Mouse (Mus musculus): ENCODE results near the gene Fmnl2. TPM values are rescaled to one million over a fixed set of nuclear protein-coding genes. Genes with fewer than 3 reads are reported as not detected.

Fmnl2 gene
- polyA plus RNA-seq, 1 experiment: 0.77 TPM

DNA sequence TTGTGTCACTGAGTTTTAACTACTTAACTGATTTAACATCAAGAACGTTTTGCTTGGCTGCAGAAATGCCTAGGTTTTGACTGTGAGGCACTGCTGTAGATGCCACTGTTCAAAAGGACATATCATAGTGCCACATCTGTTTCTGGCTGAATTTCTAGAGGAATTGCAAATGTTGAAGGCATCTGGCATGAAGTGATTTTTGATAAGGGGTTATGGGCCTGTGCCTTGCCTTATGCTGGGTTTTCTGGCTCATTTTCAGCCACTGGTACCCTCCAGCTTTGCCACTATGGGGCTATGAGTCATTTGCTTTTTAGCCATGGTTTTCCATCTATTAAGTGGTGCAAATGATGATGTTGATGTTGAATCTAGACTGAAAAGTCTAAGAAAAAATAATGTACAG, 117.1 kb downstream of the Fmnl2 start:
- no peak for DNase-seq (ENCODE audit: low read depth, low spot score)
- WGBS: 71% methylated on average over 1 of the region's 1 CpGs

DNA sequence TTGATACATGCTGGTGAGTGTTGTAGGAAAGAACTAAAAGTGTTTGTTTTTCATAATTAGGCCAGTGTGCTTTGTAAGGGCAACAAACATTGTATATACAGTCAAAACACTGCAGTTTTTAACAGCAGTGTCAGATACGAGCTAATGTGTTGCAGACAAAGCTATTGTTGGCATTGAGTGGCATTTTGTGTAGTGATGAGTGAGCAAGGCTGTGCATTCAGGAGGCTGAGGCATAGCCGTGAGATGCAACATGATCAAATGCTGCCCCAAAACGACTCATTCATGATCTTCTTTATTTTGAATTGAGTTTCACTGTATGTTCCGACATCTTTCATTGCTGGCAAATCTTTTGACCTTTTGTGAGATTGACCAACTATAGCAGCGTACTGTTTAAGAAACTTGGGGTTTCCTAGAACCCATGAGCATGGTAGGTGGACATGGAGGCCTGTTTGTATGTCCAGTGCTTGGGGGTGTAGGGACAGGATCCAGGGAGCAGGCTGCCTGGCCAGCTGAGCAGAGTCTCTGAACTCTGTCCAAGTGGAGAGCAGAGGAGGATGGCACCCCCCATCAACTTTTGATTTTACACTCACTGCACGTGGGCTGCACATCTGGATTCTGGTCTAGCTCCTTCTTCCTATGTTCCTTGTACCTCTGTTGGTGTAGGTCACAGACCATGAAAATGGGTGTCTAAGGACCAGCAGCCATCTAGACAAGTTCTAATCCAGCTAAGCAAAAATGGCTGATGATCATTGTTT, 120.4 kb downstream of the Fmnl2 start:
- WGBS: 90% methylated on average over 6 of the region's 6 CpGs

DNA sequence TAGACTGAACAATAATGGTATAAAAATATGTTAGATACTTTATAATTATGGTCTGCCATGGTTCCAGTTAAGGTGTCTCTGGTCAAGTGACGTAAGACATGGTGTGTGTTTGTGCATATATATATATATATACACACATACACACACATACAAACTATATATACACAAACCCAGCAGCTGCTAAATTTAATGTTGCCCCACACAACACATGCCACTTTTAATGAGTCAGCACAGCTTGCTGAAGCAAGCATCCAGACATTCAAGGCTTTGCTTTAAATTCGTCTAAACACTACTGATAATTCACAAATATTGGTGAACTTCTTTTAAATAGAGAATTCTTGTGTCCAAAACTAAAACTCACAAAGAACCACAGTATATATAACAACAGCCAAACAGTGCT, 121.1 kb downstream of the Fmnl2 start:
- 51% methylated on average over 2 of the region's 2 CpGs for WGBS

More for the DNA sequence above, 120.4 kb downstream of the Fmnl2 start:
- DNase-seq (ENCODE audit: low read depth, low spot score): no peak

DNA sequence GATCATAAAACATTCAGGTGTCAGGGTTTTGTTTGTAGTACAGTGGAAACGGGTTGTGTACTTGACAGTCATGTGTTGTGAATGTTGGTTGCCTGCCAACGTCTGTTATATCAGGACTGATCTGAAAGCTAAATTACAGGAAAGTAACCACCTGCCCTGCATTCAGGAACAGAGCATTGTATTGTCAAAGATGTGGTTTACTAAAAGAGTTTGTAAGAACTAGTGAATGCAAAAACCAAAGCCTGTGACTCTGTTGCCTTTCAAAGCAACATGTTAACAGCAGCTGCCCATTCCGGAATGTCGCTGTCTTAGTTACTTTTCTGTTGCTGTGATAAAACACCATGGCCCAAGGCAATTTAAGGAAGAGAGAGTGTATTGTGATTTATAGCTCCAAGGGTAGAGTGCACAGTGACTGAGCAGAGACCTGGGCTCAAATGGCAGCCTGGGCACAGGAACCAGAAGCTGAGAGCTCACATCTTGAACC, 121.7 kb downstream of the Fmnl2 start:
- peak; percentile 76 for DNase-seq (ENCODE audit: low read depth, low spot score)
- 9% methylated on average over 4 of the region's 4 CpGs for WGBS

More for the DNA sequence above, 121.1 kb downstream of the Fmnl2 start:
- DNase-seq (ENCODE audit: low read depth, low spot score): no peak

DNA sequence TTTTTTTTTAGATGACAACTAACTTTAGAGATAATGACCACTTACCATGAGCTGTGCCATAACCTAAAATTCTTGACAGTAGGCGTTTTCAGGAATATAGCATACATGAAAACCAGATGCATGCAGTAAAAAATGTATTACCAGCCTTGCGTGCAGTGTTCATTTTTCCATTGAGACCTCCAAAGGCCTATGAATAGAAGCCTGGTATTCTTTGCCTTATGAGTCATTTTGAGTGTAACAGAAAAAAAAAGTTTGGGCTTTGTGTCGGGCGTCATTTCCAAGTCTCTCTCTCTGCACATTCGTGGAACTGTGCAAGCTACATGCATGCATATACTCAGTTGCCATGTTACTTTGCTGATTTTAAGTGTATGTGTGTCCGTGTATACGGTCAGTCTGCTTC, 123.5 kb downstream of the Fmnl2 start:
- 77% methylated on average over 7 of the region's 7 CpGs for WGBS
- DNase-seq (ENCODE audit: low read depth, low spot score): no peak

DNA sequence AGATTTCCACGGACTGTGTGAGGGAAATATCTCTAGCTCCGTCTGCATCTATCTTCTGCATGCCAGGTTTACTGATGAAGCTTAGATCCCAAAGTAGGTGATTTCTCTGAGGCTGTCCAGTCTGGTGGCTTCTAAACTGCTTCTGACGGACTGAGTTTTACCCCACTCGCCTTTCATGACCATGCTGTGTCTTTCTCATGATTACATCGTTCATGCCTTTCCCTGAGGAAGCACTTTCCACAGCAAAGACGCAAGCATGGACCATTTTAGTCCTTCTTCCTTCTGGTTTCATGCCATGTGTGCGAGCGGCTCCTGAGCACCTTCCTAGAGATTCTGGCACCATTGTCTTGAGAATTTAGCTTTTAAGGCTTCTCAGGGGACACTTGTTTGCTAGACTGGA, 123.9 kb downstream of the Fmnl2 start:
- no peak for DNase-seq (ENCODE audit: low read depth, low spot score)
- 85% methylated on average over 8 of the region's 8 CpGs for WGBS

DNA sequence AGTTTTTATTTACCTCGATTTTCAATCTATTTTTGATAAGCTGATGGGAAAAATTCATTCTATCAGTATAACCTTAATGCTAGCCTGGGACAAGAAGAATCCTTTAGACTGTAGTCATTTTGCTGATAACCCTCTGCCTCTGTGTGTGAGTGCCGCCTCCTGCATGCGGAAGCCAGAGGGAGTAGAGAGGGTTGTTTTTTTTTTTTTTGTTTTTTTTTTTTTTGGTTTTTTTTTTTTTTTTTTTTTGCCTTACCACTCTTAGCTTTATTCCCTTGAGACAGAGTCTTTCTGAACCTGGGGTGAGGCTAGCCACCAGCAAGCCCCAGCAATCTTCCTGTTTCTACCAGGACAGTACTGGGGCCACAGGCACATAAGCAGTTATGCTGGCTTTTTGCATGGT, 124.8 kb downstream of the Fmnl2 start:
- DNase-seq (ENCODE audit: low read depth, low spot score): no peak
- 92% methylated on average over 3 of the region's 3 CpGs for WGBS

DNA sequence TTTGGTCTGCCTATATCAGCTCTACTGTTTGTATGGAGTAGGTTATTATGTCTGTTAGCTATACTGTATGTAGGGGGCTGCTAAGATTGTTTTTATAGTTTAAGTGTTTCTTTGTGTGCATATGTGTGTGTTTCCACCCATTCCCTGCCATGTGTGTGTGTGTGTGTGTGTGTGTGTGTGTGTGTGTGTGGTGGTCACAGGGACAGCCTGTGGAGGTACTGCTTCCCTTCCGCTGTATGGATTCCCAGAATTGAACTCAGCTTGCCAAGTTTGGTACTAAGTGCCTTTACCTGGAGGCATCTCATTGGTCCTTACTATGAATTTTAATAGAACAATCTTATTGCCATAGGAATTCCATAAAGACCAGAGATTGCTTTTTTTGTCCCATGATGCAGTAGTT, 126.9 kb downstream of the Fmnl2 start:
- DNase-seq (ENCODE audit: low read depth, low spot score): no peak
- 96% methylated on average over 1 of the region's 1 CpGs for WGBS

DNA sequence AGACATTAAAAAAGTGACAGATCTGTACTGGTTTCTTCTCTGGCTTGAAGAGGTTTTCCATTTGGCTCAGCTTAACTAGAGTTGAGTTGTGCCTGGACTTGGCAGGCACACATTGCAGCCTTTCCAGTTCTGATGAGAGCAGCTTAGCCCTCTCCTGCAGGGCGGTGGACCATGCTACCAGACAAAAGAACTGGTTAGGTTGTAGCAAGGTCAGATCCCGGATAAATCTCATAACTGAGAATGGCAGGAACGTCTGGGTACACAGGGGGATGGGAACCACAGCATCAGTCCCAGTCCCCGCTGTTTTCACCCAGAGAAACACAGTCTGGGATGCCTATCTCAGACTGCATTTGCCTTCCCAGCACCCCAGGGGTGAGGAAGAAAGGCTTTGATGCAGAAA, 127.5 kb downstream of the Fmnl2 start:
- 66% methylated on average over 4 of the region's 4 CpGs for WGBS
- no peak for DNase-seq (ENCODE audit: low read depth, low spot score)

DNA sequence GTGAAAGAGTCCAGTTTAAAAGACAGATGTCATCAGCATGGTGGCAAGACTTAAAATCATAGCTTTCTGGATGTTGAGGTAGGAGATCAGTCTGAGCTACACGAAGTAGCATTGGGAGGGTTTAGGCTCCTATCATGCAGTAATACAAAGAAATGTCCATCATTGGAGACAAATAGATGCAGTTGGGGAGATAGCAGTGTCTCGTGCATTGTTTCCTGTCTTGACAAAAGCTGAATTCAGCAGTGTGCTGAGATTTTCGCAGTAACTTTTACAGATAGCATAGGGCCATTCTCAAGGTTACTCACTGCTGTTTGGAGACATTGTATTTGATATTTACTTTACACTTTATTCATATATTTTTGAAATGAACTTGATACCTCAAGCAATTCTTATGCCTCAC, 128.7 kb downstream of the Fmnl2 start:
- no peak for DNase-seq (ENCODE audit: low read depth, low spot score)

DNA sequence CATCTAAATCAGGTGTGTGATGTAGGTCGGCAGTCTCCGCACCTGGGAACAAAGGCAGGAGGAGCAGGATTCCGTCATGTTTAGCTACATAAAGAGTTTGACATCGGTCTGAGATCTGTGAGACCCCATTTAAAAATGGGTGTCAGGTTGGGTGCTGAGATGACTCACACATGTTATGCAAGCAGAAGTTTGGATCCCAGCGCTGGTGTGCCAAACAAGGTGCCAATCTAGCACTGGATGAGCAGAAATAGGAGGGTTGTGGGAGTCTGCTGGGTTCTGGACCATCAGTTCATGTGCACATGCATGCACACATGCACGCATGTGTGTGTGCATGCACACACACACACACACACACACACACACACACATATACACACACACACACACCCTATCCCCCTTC, 129.4 kb downstream of the Fmnl2 start:
- 94% methylated on average over 6 of the region's 6 CpGs for WGBS
- DNase-seq (ENCODE audit: low read depth, low spot score): no peak

More for the DNA sequence above, 128.7 kb downstream of the Fmnl2 start:
- 81% methylated on average over 3 of the region's 3 CpGs for WGBS

DNA sequence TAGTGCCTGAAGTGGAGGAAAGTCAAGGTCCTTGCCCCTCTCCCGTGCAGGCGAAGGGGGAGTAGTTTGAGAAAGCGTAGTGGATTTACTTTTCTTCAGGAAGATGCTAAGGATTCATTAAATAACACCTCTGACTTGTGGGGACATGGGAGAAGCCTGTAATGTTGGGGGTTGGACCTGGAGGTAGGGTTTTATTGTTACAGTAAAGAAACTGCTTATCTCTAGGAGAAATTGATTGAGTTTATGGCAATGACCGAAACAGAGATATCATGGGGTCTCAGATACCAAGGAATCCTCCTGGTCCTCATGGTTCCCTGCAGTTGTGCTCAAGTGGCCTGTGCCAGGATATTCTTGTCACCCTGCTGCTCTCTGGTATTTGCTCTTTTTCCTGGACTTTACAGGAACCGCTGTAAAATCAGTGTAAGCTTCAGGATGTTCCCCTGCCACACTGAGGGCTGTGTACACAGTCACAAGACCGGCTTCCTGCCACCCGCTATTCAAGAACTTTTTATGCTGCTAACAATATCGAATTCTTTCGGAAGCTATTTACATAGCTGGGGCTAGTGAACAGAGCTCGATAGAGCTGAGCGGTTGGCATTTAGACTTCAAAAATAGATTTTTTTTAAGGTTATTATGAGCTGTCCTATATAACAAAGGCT, 130.1 kb downstream of the Fmnl2 start:
- no peak for DNase-seq (ENCODE audit: low read depth, low spot score)
- 27% methylated on average over 11 of the region's 11 CpGs for WGBS

DNA sequence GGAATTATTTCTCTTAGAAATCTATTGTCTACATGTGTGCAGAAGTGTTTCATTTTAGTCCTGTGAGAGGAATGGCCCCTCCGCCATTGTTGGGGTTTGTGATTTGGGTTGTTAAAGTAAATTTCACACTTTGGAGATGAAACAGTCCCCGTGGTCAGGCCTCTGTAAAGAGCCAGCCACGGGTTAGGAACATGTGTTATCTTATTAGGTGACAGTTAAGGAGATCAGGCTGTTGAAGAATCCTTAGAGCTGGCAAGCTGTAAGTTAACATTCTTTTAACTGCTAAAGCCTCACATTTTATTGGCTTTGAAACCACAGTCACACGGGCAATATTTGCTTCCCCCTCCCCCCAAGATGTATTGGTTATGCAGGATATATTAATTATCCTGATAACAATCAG, 131.7 kb downstream of the Fmnl2 start:
- no peak for DNase-seq (ENCODE audit: low read depth, low spot score)
- 58% methylated on average over 4 of the region's 4 CpGs for WGBS

DNA sequence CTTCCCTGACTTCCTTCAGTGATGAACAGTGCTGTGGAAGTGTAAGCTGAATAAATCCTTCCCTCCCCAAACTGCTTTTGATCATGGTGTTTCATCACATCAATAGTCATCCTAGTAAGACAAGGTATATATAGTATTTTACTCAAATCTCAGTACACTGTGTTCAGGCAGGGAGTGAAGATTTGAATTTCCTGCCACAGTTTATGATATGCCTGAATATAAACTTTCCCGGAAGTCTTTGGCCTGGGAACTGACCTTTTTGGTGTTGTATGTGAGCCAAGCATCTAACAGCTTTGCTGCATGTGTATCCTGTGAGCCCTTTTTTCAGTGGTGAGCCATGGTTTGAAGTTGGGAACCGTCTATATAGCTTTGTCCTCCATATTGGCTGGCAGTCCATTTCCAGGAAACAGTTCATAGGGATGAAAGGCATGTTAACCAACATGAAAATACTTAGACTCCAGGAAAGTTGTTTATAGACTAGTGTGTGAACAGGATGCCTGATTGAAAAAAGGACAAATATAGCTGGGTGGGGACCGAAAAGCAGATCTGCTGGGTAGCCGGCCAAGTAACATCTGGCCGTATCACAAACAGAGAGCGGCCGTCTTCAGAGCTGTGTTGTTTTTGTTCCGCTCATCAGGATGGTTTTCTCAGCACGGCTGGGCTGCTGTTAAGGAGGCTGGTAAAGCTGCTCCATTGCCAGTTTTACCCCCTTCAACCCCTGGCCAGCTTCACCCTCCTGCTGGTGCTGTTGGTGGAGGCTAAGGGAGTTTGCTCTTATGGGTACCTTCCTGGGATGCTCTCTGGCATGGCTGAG, 133.4 kb downstream of the Fmnl2 start:
- 48% methylated on average over 9 of the region's 9 CpGs for WGBS
- DNase-seq (ENCODE audit: low read depth, low spot score): no peak

DNA sequence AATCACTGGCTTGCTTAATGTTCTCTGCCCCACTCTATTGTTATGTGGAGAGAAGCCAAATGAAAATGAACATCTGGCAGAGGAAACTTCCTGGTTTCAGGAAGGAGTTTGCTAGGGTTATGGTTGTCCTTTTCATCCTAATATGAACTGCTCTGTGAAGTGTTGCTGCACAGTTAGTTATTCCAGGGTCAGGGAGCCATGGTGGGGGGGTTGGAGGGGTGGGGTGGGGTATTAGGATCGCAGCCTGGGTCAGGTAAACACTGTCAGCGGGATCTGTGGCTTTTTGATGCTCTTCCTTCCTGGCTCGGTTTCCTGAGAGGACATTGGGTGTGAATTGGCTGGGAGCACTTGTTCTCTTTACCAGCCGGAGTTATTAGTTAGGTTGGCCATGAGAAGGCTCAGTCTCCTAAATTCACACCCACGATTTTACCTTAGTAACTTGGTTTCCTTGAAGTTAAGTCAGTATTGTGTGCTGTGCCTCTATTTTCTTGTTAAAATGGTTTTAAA, 134.1 kb downstream of the Fmnl2 start:
- WGBS: 29% methylated on average over 5 of the region's 5 CpGs
- no peak for DNase-seq (ENCODE audit: low read depth, low spot score)

DNA sequence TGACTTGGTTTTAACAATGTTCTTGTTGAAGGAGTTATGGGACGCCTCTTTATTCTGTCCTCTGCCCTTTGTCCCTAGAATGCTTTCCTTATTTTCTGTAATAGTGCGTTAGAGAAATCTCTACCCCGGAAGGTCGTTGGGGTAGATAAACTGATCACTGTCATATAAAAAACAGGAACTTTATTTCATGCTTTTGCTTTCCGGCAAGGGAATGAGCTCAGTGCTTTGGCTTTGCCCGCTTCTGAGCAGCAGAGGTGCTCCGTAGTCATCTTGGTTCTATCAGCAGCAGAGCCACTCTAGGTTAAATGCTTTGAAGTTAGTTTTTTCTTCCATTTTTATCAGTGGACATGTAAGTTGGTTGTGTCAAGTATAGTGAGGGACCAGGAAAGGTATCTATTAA, 135.6 kb downstream of the Fmnl2 start:
- DNase-seq (ENCODE audit: low read depth, low spot score): no peak
- WGBS: 77% methylated on average over 7 of the region's 7 CpGs

DNA sequence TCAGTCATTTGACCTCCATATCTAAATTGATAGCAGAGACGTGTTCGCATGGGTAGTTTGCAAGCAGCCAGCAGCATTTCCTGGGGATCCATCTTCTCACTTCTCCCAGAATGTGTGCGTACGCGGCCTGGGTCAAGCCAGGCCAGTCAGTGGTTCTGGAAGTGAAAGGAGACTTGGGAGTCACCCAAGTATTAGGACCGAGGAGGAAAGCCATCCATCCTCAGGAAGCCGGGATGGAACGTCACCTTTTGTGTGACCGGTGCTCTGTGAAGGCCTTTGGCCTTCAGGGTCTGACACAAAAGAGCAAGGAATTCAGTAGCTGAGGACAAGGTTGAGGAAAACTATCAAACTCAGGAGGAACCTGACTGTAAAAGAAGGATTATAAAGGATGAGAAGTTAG, 136.9 kb downstream of the Fmnl2 start:
- no peak for DNase-seq (ENCODE audit: low read depth, low spot score)
- WGBS: 87% methylated on average over 9 of the region's 9 CpGs

DNA sequence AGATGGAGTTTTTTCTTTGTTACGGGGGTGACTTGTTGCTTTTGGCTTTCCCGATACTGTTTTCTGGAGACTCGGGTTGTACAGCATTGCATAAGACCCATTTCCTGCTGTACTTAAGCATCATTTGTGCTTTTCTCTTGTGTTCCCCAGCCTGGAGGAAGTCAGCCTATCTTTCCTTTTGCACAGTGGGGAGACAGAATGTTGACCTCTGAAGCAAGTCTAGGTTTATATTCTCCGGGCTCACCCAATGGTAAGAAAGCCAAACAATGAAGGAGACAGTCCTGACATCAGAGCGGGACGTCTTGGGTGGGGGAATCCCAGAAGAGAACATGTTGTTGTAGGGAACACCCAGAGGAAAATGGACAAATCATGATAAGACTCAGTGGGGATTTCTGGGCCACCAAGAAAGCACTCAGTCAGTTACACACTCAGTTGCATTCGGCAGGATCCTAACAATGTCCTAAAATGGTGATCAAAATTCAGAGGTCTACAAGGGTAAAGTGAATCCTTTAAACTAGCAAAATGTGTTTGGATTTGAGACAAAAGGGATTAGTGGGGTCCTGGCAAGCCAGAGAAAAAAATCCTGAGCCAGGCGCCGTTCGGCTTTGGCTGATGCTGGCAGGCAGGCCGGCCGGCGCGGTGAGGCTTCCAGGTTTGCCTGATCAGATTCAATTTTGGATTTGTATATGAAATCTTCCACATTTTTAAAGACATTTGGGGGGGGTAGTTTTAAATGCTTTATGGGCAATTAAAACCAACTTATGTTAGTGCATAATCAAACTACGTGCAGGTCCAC, 140.5 kb downstream of the Fmnl2 start:
- DNase-seq (ENCODE audit: low read depth, low spot score): no peak
- 75% methylated on average over 15 of the region's 15 CpGs for WGBS

DNA sequence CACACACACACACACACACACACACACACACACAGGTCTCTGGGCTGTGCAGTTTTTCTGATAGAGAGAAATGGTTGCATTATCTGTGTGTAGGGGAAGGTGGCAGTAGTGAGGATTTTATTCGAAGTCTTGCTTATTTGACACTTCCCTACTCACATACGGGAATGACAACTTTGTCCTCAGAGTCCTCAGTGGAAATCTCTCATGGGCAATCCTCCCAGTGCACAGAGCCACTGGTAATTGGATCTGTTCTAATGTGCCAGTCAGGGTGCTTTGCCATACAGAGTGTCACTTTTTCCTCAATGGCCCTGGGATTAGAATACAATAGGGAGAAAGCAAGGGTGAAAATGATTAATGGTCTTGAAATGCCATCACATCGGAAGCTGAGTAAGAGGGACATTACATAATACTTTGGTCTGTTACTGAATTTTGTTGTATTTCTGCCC, 141.9 kb downstream of the Fmnl2 start:
- DNase-seq (ENCODE audit: low read depth, low spot score): no peak
- WGBS: 34% methylated on average over 3 of the region's 3 CpGs
